Mouse (Mus musculus): ENCODE data around the gene Ldlr. TPM values are rescaled to one million over a fixed set of nuclear protein-coding genes. Genes with fewer than 3 reads are reported as not detected.

Gene Ldlr
- polyA plus RNA-seq, 2 experiments, result 18.4 to 36.9 TPM

DNA sequence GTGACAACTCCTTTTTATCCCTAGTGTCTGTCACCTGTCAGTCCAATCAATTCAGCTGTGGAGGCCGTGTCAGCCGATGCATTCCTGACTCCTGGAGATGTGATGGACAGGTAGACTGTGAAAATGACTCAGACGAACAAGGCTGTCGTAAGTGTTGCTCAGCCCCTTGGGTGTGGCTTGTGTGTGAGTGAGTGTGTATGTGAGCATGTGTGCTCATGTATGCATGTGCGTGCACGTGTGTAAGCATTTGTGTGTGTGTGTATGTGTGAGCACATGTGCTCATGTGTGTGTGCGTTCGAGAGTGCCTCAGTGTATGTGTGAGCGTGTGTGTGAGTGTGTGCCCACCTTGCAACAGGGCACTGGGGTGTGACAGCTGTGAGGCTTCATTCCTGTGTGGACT lies 9.0 kb downstream of the Ldlr start:
- DNase-seq (ENCODE audit: low spot score) (no peak), ATAC-seq (ENCODE audit: low FRiP score, low read depth) (no peak)
- Histone ChIP-seq H3K27me3 (ENCODE audit: control insufficient read depth, insufficient read depth, low read length) (no peaks in the 10 kb centered on the region), H3K9ac (ENCODE audit: low read depth, low read length, severe bottlenecking) (no peak overlapping the region), H3K9me3 (ENCODE audit: control insufficient read depth, low read length) (no peaks in the 10 kb centered on the region), H3K4me3 (replicated peaks; ENCODE audit: low read length) (no peak overlapping the region), H3K4me1 (ENCODE audit: control insufficient read depth, insufficient read depth, low read length) (no peaks in the 10 kb centered on the region), H3K36me3 (ENCODE audit: control insufficient read depth, insufficient read depth, low read length) (peaks cover 70% of the 10 kb centered on the region), H3K4me2 (replicated peaks; ENCODE audit: low read depth, low read length, severe bottlenecking) (no peak overlapping the region), H3K27ac (replicated peaks; ENCODE audit: low read depth, low read length) (no peak overlapping the region)
- no peak for TF ChIP-seq POLR2A (IDR thresholded peaks at IDR 0.05; ENCODE audit: borderline replicate concordance, extremely low read depth, insufficient read depth, insufficient read length)
- WGBS, result 94% methylated on average over 9 of the region's 9 CpGs

GRCm38 (mm10) chr9:21733446-21733845 lies 10.2 kb downstream of the Ldlr start:
- Histone ChIP-seq H3K4me2 (replicated peaks; ENCODE audit: low read depth, low read length, severe bottlenecking) (no peak overlapping the region), H3K27me3 (ENCODE audit: control insufficient read depth, insufficient read depth, low read length) (no peaks in the 10 kb centered on the region), H3K4me3 (replicated peaks; ENCODE audit: low read length) (no peak overlapping the region), H3K9me3 (ENCODE audit: control insufficient read depth, low read length) (no peaks in the 10 kb centered on the region), H3K27ac (replicated peaks; ENCODE audit: low read depth, low read length) (no peak overlapping the region), H3K36me3 (ENCODE audit: control insufficient read depth, insufficient read depth, low read length) (peaks cover 76% of the 10 kb centered on the region), H3K4me1 (ENCODE audit: control insufficient read depth, insufficient read depth, low read length) (no peaks in the 10 kb centered on the region), H3K9ac (ENCODE audit: low read depth, low read length, severe bottlenecking) (no peak overlapping the region)
- no peak for DNase-seq (ENCODE audit: low spot score)
- 94% methylated on average over 17 of the region's 17 CpGs for WGBS
- TF ChIP-seq POLR2A (IDR thresholded peaks at IDR 0.05; ENCODE audit: borderline replicate concordance, extremely low read depth, insufficient read depth, insufficient read length), result no peak
- no peak for ATAC-seq (ENCODE audit: low FRiP score, low read depth)

GRCm38 (mm10) chr9:21733989-21734388 lies 10.7 kb downstream of the Ldlr start:
- 95% methylated on average over 7 of the region's 7 CpGs for WGBS
- peaks cover 76% of the 10 kb centered on the region for H3K36me3 ChIP-seq (ENCODE audit: control insufficient read depth, insufficient read depth, low read length)

GRCm38 (mm10) chr9:21735126-21735525 lies 11.8 kb downstream of the Ldlr start:
- no peak overlapping the region for H3K4me3 ChIP-seq (replicated peaks; ENCODE audit: low read length)
- ATAC-seq (ENCODE audit: low FRiP score, low read depth), result no peak
- WGBS, result 91% methylated on average over 14 of the region's 14 CpGs

More at GRCm38 (mm10) chr9:21733989-21734388, 10.7 kb downstream of the Ldlr start:
- Histone ChIP-seq H3K27me3 (ENCODE audit: control insufficient read depth, insufficient read depth, low read length) (no peaks in the 10 kb centered on the region), H3K9me3 (ENCODE audit: control insufficient read depth, low read length) (no peaks in the 10 kb centered on the region), H3K4me2 (replicated peaks; ENCODE audit: low read depth, low read length, severe bottlenecking) (no peak overlapping the region), H3K27ac (replicated peaks; ENCODE audit: low read depth, low read length) (no peak overlapping the region), H3K4me3 (replicated peaks; ENCODE audit: low read length) (no peak overlapping the region), H3K4me1 (ENCODE audit: control insufficient read depth, insufficient read depth, low read length) (no peaks in the 10 kb centered on the region), H3K9ac (ENCODE audit: low read depth, low read length, severe bottlenecking) (no peak overlapping the region)
- TF ChIP-seq POLR2A (IDR thresholded peaks at IDR 0.05; ENCODE audit: borderline replicate concordance, extremely low read depth, insufficient read depth, insufficient read length), result no peak
- ATAC-seq (ENCODE audit: low FRiP score, low read depth), result no peak
- no peak for DNase-seq (ENCODE audit: low spot score)

GRCm38 (mm10) chr9:21736580-21736979 lies 13.3 kb downstream of the Ldlr start:
- 89% methylated on average over 3 of the region's 3 CpGs for WGBS
- H3K9ac ChIP-seq (ENCODE audit: low read depth, low read length, severe bottlenecking), result no peak overlapping the region
- H3K27ac ChIP-seq (replicated peaks; ENCODE audit: low read depth, low read length), result no peak overlapping the region
- no peak overlapping the region for H3K4me2 ChIP-seq (replicated peaks; ENCODE audit: low read depth, low read length, severe bottlenecking)
- H3K36me3 ChIP-seq (ENCODE audit: control insufficient read depth, insufficient read depth, low read length), result peaks cover 91% of the 10 kb centered on the region
- H3K27me3 ChIP-seq (ENCODE audit: control insufficient read depth, insufficient read depth, low read length), result no peaks in the 10 kb centered on the region
- H3K4me3 ChIP-seq (replicated peaks; ENCODE audit: low read length), result no peak overlapping the region
- DNase-seq (ENCODE audit: low spot score), result no peak
- ATAC-seq (ENCODE audit: low FRiP score, low read depth), result no peak
- no peak for TF ChIP-seq POLR2A (IDR thresholded peaks at IDR 0.05; ENCODE audit: borderline replicate concordance, extremely low read depth, insufficient read depth, insufficient read length)
- no peaks in the 10 kb centered on the region for H3K4me1 ChIP-seq (ENCODE audit: control insufficient read depth, insufficient read depth, low read length)
- no peaks in the 10 kb centered on the region for H3K9me3 ChIP-seq (ENCODE audit: control insufficient read depth, low read length)

More at GRCm38 (mm10) chr9:21735126-21735525, 11.8 kb downstream of the Ldlr start:
- no peak overlapping the region for H3K4me2 ChIP-seq (replicated peaks; ENCODE audit: low read depth, low read length, severe bottlenecking)
- H3K9me3 ChIP-seq (ENCODE audit: control insufficient read depth, low read length), result no peaks in the 10 kb centered on the region
- H3K36me3 ChIP-seq (ENCODE audit: control insufficient read depth, insufficient read depth, low read length), result peaks cover 85% of the 10 kb centered on the region
- TF ChIP-seq POLR2A (IDR thresholded peaks at IDR 0.05; ENCODE audit: borderline replicate concordance, extremely low read depth, insufficient read depth, insufficient read length), result no peak
- H3K9ac ChIP-seq (ENCODE audit: low read depth, low read length, severe bottlenecking), result no peak overlapping the region
- DNase-seq (ENCODE audit: low spot score), result no peak
- no peak overlapping the region for H3K27ac ChIP-seq (replicated peaks; ENCODE audit: low read depth, low read length)
- H3K27me3 ChIP-seq (ENCODE audit: control insufficient read depth, insufficient read depth, low read length), result no peaks in the 10 kb centered on the region
- H3K4me1 ChIP-seq (ENCODE audit: control insufficient read depth, insufficient read depth, low read length), result no peaks in the 10 kb centered on the region

- H3K4me3 ChIP-seq (replicated peaks; ENCODE audit: low read length), result no peak overlapping the region
- no peak overlapping the region for H3K27ac ChIP-seq (replicated peaks; ENCODE audit: low read depth, low read length)
- DNase-seq (ENCODE audit: low spot score), result no peak
- no peak for TF ChIP-seq POLR2A (IDR thresholded peaks at IDR 0.05; ENCODE audit: borderline replicate concordance, extremely low read depth, insufficient read depth, insufficient read length)
- peaks cover 91% of the 10 kb centered on the region for H3K36me3 ChIP-seq (ENCODE audit: control insufficient read depth, insufficient read depth, low read length)
- H3K4me1 ChIP-seq (ENCODE audit: control insufficient read depth, insufficient read depth, low read length), result no peaks in the 10 kb centered on the region
- H3K4me2 ChIP-seq (replicated peaks; ENCODE audit: low read depth, low read length, severe bottlenecking), result no peak overlapping the region
- ATAC-seq (ENCODE audit: low FRiP score, low read depth), result no peak
- no peaks in the 10 kb centered on the region for H3K9me3 ChIP-seq (ENCODE audit: control insufficient read depth, low read length)
- WGBS, result 90% methylated on average over 10 of the region's 10 CpGs
- H3K9ac ChIP-seq (ENCODE audit: low read depth, low read length, severe bottlenecking), result no peak overlapping the region
- H3K27me3 ChIP-seq (ENCODE audit: control insufficient read depth, insufficient read depth, low read length), result no peaks in the 10 kb centered on the region
These were observed 13.9 kb downstream of the Ldlr start for GRCm38 (mm10) chr9:21737188-21737587.

Data from limb, embryonic 14.5 days (tissue).